Comparison of ENCODE assay signal across 22 mouse cellular contexts in the genomic region with DNA sequence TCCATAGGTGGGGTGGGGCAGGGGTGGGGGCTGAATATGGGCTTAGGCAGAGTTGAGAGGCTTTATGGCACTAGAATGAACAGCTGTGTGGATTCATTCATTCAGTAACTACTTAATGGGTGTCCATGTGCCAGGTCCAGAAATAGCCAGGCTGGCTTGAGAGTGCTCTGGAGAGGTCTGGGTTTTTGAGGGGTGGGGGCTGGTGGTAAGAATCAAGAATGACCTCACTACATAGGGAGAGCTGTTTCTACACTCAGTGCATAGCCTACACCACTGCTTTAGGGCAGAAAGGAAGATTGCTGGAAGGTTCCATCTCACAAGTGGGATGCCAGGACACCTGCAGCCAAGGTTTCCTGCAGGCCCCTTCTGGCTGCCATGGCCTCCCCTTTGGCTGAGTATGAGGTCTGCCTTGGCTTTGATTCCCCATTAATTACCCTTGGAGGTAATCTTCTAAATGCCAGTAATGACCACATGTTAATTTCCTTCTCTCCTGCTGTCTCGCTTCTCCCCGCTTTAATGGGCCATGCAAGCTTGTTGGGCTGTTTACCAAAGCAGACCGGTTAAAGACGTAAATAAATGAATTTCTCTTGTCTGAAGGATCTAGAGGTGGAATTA.
A peak's percentile ranks its signal among the peaks of the same experiment; 100 is the strongest.
DNase-seq lines count a peak whose midpoint lies in the region; ATAC-seq and TF ChIP-seq lines count a peak whose summit lies in the region.
"Had no signal": no experiment of that assay in that cellular context is flagged by ENCODE, and none has a peak within 500 bp of the region (broad histone marks: within the 10 kb centered on the region; RNA-seq: fewer than 3 reads in every experiment).

No protein-coding gene starts in this region.

- TF ChIP-seq EP300 in heart, adult 2 months (IDR thresholded peaks at IDR 0.05; ENCODE audit: insufficient read depth, low read depth, low read length), result no peak
- TF ChIP-seq EP300 in lung, postnatal 0 days (IDR thresholded peaks at IDR 0.05), result no peak

- no peak for TF ChIP-seq POLR2A in heart, adult 2 months (IDR thresholded peaks at IDR 0.05; ENCODE audit: insufficient read depth, low read depth, low read length)

- H3K27me3 ChIP-seq in heart, adult 2 months (ENCODE audit: control insufficient read depth, insufficient read depth, low read length), result no peaks in the 10 kb centered on the region
- no peaks in the 10 kb centered on the region for H3K27me3 ChIP-seq in lung, postnatal 0 days (replicated peaks; ENCODE audit: insufficient read depth, low read length)
- no peaks in the 10 kb centered on the region for H3K27me3 ChIP-seq in neural tube, embryonic 14.5 days (ENCODE audit: control insufficient read depth, insufficient read depth, low read length)
- H3K27me3 ChIP-seq: embryonic facial prominence, embryonic 13.5 days; kidney, embryonic 15.5 days; limb, embryonic 15.5 days; liver, embryonic 15.5 days; lung, embryonic 15.5 days; midbrain, embryonic 15.5 days; stomach, embryonic 15.5 days had no signal

- intact Hi-C loops in heart, adult 2 months (cut with DNase I), result loop anchor here (2.0 kb wide), 2 partner anchors 73 to 509 kb away; no protein-coding TSS in a partner anchor

- 95% methylated on average over 4 of the region's 4 CpGs for WGBS in heart, adult 2 months
- 87% methylated on average over 4 of the region's 4 CpGs for WGBS in lung, postnatal 0 days
- 53% methylated on average over 4 of the region's 4 CpGs for WGBS in neural tube, embryonic 14.5 days

- no peak overlapping the region for H3K9ac ChIP-seq in heart, adult 2 months (ENCODE audit: low read depth, low read length)
- no peak overlapping the region for H3K9ac ChIP-seq in lung, postnatal 0 days (replicated peaks; ENCODE audit: low read depth)
- H3K9ac ChIP-seq in neural tube, embryonic 14.5 days (replicated peaks; ENCODE audit: low read depth, low read length), result no peak overlapping the region
- H3K9ac ChIP-seq: embryonic facial prominence, embryonic 13.5 days; kidney, embryonic 15.5 days; limb, embryonic 15.5 days; liver, embryonic 15.5 days; lung, embryonic 15.5 days; midbrain, embryonic 15.5 days; stomach, embryonic 15.5 days had no signal

- peak; percentile 72 to 81 for DNase-seq in cerebellum, postnatal 10 days
- no peak for DNase-seq in cerebellum, postnatal 36 days
- no peak for DNase-seq in heart, adult 2 months
- DNase-seq in heart, adult 9 months (ENCODE audit: low spot score in 2 of 2), result no peak
- DNase-seq in lung, postnatal 0 days (ENCODE audit: low spot score), result no peak
- no peak for DNase-seq in lung, postnatal 25 days (ENCODE audit: low spot score)
- DNase-seq: cerebellum, adult 8-10 months; kidney, adult 11 months; layer of hippocampus, adult 9-11 months; thymus, postnatal 25 days had no signal

- H3K4me1 ChIP-seq in heart, adult 2 months (ENCODE audit: control insufficient read depth, insufficient read depth, low read length), result peaks cover 7% of the 10 kb centered on the region
- H3K4me1 ChIP-seq in lung, postnatal 0 days (ENCODE audit: insufficient read depth, low read depth, low read length), result no peaks in the 10 kb centered on the region
- H3K4me1 ChIP-seq in neural tube, embryonic 14.5 days (ENCODE audit: control insufficient read depth, insufficient read depth, low read length), result no peaks in the 10 kb centered on the region
- H3K4me1 ChIP-seq: embryonic facial prominence, embryonic 13.5 days; liver, embryonic 15.5 days; midbrain, embryonic 15.5 days had no signal

- no peaks in the 10 kb centered on the region for H3K36me3 ChIP-seq in heart, adult 2 months (ENCODE audit: control insufficient read depth, insufficient read depth, low read length)
- no peaks in the 10 kb centered on the region for H3K36me3 ChIP-seq in lung, postnatal 0 days (ENCODE audit: insufficient read depth, low read length)
- no peaks in the 10 kb centered on the region for H3K36me3 ChIP-seq in neural tube, embryonic 14.5 days (ENCODE audit: control insufficient read depth, insufficient read depth, low read length)
- H3K36me3 ChIP-seq: embryonic facial prominence, embryonic 13.5 days; kidney, embryonic 15.5 days; limb, embryonic 15.5 days; liver, embryonic 15.5 days; lung, embryonic 15.5 days; midbrain, embryonic 15.5 days; stomach, embryonic 15.5 days had no signal

- no peak for TF ChIP-seq CTCF in heart, adult 2 months (IDR thresholded peaks at IDR 0.05)
- no peak for TF ChIP-seq CTCF in lung, postnatal 0 days (IDR thresholded peaks at IDR 0.05)

- no peaks in the 10 kb centered on the region for H3K9me3 ChIP-seq in lung, postnatal 0 days (ENCODE audit: low read length)
- H3K9me3 ChIP-seq in neural tube, embryonic 14.5 days (ENCODE audit: control insufficient read depth, low read length), result no peaks in the 10 kb centered on the region
- H3K9me3 ChIP-seq: embryonic facial prominence, embryonic 13.5 days; kidney, embryonic 15.5 days; limb, embryonic 15.5 days; liver, embryonic 15.5 days; lung, embryonic 15.5 days; midbrain, embryonic 15.5 days; stomach, embryonic 15.5 days had no signal

- peak overlapping the region; percentile 17; the same call in 1 of the 2 replicates for H3K27ac ChIP-seq in heart, adult 2 months
- H3K27ac ChIP-seq in lung, postnatal 0 days (ENCODE audit: low read length), result 0 out of 2 replicates have a peak overlapping the region, but pooled peaks have one; percentile 6
- H3K27ac ChIP-seq in neural tube, embryonic 14.5 days (ENCODE audit: low read depth, low read length), result no peak overlapping the region
- H3K27ac ChIP-seq: embryonic facial prominence, embryonic 13.5 days; kidney, embryonic 15.5 days; limb, embryonic 15.5 days; liver, embryonic 15.5 days; lung, embryonic 15.5 days; macrophage; midbrain, embryonic 15.5 days had no signal

- H3K4me2 ChIP-seq in lung, postnatal 0 days (replicated peaks; ENCODE audit: low read depth, low read length), result no peak overlapping the region
- no peak overlapping the region for H3K4me2 ChIP-seq in neural tube, embryonic 14.5 days (ENCODE audit: low read depth, low read length)
- H3K4me2 ChIP-seq: embryonic facial prominence, embryonic 13.5 days; heart, embryonic 11.5 days; kidney, embryonic 15.5 days; limb, embryonic 15.5 days; liver, embryonic 15.5 days; lung, embryonic 15.5 days; midbrain, embryonic 15.5 days; stomach, embryonic 15.5 days had no signal

- no peaks in the 10 kb centered on the region for H3K79me2 ChIP-seq in heart, adult 2 months (replicated peaks; ENCODE audit: control insufficient read depth, insufficient read depth, low read length)

- no peak for ATAC-seq in lung, postnatal 0 days
- peak; percentile 75 for ATAC-seq in neural tube, embryonic 14.5 days (ENCODE audit: low read depth)
- ATAC-seq in granulocyte monocyte progenitor cell, adult 5-6 weeks (replicated peaks; ENCODE audit: poor library complexity, severe bottlenecking), result no peak
- ATAC-seq: activated CD4-positive, CD25-positive, alpha-beta regulatory T cell, adult 4 months; midbrain, embryonic 15.5 days had no signal

- H3K4me3 ChIP-seq in heart, adult 2 months, result no peak overlapping the region
- H3K4me3 ChIP-seq in lung, postnatal 0 days (ENCODE audit: low read depth, low read length), result no peak overlapping the region
- no peak overlapping the region for H3K4me3 ChIP-seq in neural tube, embryonic 14.5 days (ENCODE audit: low read depth, low read length)
- H3K4me3 ChIP-seq: embryonic facial prominence, embryonic 13.5 days; kidney, embryonic 15.5 days; limb, embryonic 15.5 days; liver, embryonic 15.5 days; lung, embryonic 15.5 days; midbrain, embryonic 15.5 days; stomach, embryonic 15.5 days had no signal

Comparison
In these comparisons a context has a peak if more than half of its experiments do, and no peak if none do; other contexts are left out.
1. DNase-seq: peak in cerebellum, postnatal 10 days (2 of 2); none in cerebellum, postnatal 36 days (0 of 2), heart, adult 2 months (0 of 2), heart, adult 9 months (0 of 2), lung, postnatal 0 days (single experiment) and lung, postnatal 25 days (single experiment).